Mouse (Mus musculus): ENCODE measurements around the gene Uxs1.

- TF ChIP-seq GATA1 (IDR thresholded peaks at IDR 0.05; ENCODE audit: borderline replicate concordance, low read length) = no peak
- no peak for TF ChIP-seq FLI1 (IDR thresholded peaks at IDR 0.05; ENCODE audit: low read length)
Observed at GRCm38 (mm10) chr1:43722459-43722858, 105.1 kb downstream of the Uxs1 start.

Data from megakaryocyte, embryonic 14.5 days (primary cell).